Mouse (Mus musculus) myocyte (in vitro differentiated cells): ENCODE data around the gene Mcm3ap. TPM values are rescaled to one million over a fixed set of nuclear protein-coding genes. Genes with fewer than 3 reads are reported as not detected.

Source experiments
- H3K27me3 ChIP-seq: one replicate; pipeline ENCODE4 v1.6.1; 2011; ENCODE audit not compliant: control insufficient read depth, insufficient read depth, insufficient read length
- H3K36me3 ChIP-seq: one replicate; pipeline ENCODE4 v1.6.1; 2011; ENCODE audit not compliant: control insufficient read depth, insufficient read depth
- H3K4me2 ChIP-seq: one replicate; pipeline ENCODE4 v1.6.1; 2011; ENCODE audit warnings: low read depth, control low read depth
- H3K4me3 ChIP-seq: one replicate; pipeline ENCODE4 v1.5.1; 2011; ENCODE audit warnings: mild to moderate bottlenecking, control low read depth, moderate library complexity
- H3K79me2 ChIP-seq: one replicate; pipeline ENCODE4 v1.6.1; 2011; ENCODE audit not compliant: control insufficient read depth, insufficient read depth
- H3ac ChIP-seq: one replicate; pipeline ENCODE4 v1.6.1; 2011; ENCODE audit not compliant: control insufficient read depth, insufficient read length
- CEBPB ChIP-seq: IDR thresholded peaks from 2 replicates; pipeline ENCODE4 v1.6.1; 2011; ENCODE audit warnings: mild to moderate bottlenecking, moderate library complexity; ENCODE audit not compliant: poor library complexity, insufficient read depth, severe bottlenecking
- E2F4 ChIP-seq: IDR thresholded peaks from one replicate; pipeline ENCODE4 v1.6.1; 2011; ENCODE audit warnings: mild to moderate bottlenecking, control low read depth, moderate library complexity; ENCODE audit not compliant: insufficient read depth
- MAX ChIP-seq: IDR thresholded peaks from one replicate; pipeline ENCODE4 v1.6.1; 2011; ENCODE audit warnings: low read depth, mild to moderate bottlenecking, control low read depth
- MYOD1 ChIP-seq, 3 experiments: IDR thresholded peaks; one replicate each; pipeline ENCODE4 v1.6.1; 2011; ENCODE audit warnings: control low read depth in 2 of 3, low read depth in 2 of 3, mild to moderate bottlenecking in 2 of 3, moderate library complexity in 1 of 3; ENCODE audit not compliant: insufficient read length in 2 of 3, control insufficient read depth in 1 of 3
- MYOG ChIP-seq, 3 experiments: IDR thresholded peaks; one replicate each; pipeline ENCODE4 v1.6.1; 2011; ENCODE audit warnings: control low read depth in 2 of 3, low read depth in 2 of 3, mild to moderate bottlenecking in 2 of 3; ENCODE audit not compliant: insufficient read length in 2 of 3, control insufficient read depth in 1 of 3, insufficient read depth in 1 of 3
- POLR2A ChIP-seq: IDR thresholded peaks from one replicate; pipeline ENCODE4 v1.6.1; 2011; ENCODE audit warnings: low read depth, mild to moderate bottlenecking, control low read depth, moderate library complexity; ENCODE audit not compliant: insufficient read length
- POLR2AphosphoS2 ChIP-seq: IDR thresholded peaks from one replicate; pipeline ENCODE4 v1.6.1; 2011; ENCODE audit warnings: low read depth, control low read depth; ENCODE audit not compliant: insufficient read length
- REST ChIP-seq: IDR thresholded peaks from one replicate; pipeline ENCODE4 v1.6.1; 2011; ENCODE audit warnings: mild to moderate bottlenecking, control low read depth, moderate library complexity; ENCODE audit not compliant: insufficient read depth, insufficient read length
- SRF ChIP-seq: IDR thresholded peaks from one replicate; pipeline ENCODE4 v1.6.1; 2011; ENCODE audit warnings: low read depth; ENCODE audit not compliant: control insufficient read depth, insufficient read length
- TCF12 ChIP-seq: IDR thresholded peaks from one replicate; pipeline ENCODE4 v1.6.1; 2011; ENCODE audit warnings: mild to moderate bottlenecking, control low read depth; ENCODE audit not compliant: poor library complexity, insufficient read depth, severe bottlenecking
- TCF3 ChIP-seq: IDR thresholded peaks from one replicate; pipeline ENCODE4 v1.6.1; 2011; ENCODE audit warnings: low read depth, control low read depth; ENCODE audit not compliant: insufficient read length
- USF1 ChIP-seq: IDR thresholded peaks from one replicate; pipeline ENCODE4 v1.6.1; 2011; ENCODE audit warnings: low read depth, mild to moderate bottlenecking, control low read depth, moderate library complexity
- polyA plus RNA-seq: library from polyadenylated mRNA; unstranded; fragments of >200 nt; fragmentation: generic; extraction: Trizol; gene quantifications from one replicate; pipeline ENCODE4 v1.2.1, GENCODE M21; 2012; ENCODE audit warnings: missing spikeins

The Mcm3ap gene
- polyA plus RNA-seq, 1 experiment: 28.9 TPM

DNA sequence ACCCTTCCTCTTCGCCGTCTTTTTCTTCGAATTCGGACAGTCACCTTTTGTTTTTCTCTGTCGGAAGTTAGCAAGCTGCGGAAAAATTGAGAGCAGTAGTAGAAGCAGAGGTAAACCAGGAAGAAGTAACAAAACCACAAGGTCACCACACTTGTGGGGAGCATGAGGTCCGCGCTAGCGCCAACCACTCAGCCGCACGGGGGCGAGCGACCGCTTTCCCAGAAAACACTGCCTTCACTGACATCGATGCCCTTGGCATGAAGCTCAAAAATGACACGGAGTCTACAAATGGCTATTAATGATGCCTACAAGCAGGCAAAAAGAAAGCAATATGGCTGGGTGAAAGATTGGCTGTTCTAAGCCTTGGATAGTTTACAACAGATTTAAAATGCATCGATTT lies 28.4 kb upstream of the Mcm3ap start, which contains the start of gene AC141477.1:
Gene AC141477.1 (minus strand): TSS at position 164 of the 400 bp plus-strand sequence.
- peaks cover 18% of the 10 kb centered on the region for H3K79me2 ChIP-seq
- TF ChIP-seq TCF3 (no peak), SRF (no peak), TCF12 (no peak), REST (no peak), USF1 (no peak), POLR2A (no peak), MYOD1 (IDR thresholded peaks at IDR 0.05; ENCODE audit: control insufficient read depth in 1 of 3, insufficient read length in 2 of 3, low read depth in 2 of 3) (no peak), POLR2AphosphoS2 (no peak)
- no peak within 1 kb of the TSS for H3ac ChIP-seq
- H3K27me3 ChIP-seq: no peaks in the 10 kb centered on the region
- H3K4me2 ChIP-seq: peak within 1 kb of the TSS; percentile 78
- H3K4me3 ChIP-seq: peak within 1 kb of the TSS; percentile 82
- peaks cover 15% of the 10 kb centered on the region for H3K36me3 ChIP-seq

GRCm38 (mm10) chr10:76442178-76443088 lies 26.3 kb upstream of the Mcm3ap start, which contains the start of gene Pcnt:
Gene Pcnt (minus strand): TSS chr10:76442786.
- peak within 1 kb of the TSS; percentile 82 for H3K4me3 ChIP-seq
- peak within 1 kb of the TSS; percentile 28 for H3ac ChIP-seq
- H3K36me3 ChIP-seq: no peaks in the 10 kb centered on the region
- no peaks in the 10 kb centered on the region for H3K27me3 ChIP-seq
- H3K79me2 ChIP-seq: peaks cover 18% of the 10 kb centered on the region
- TF ChIP-seq MAX (no peak), TCF3 (no peak), MYOD1 (IDR thresholded peaks at IDR 0.05; ENCODE audit: control insufficient read depth in 1 of 3, insufficient read length in 2 of 3, low read depth in 2 of 3) (no peak), MYOG (IDR thresholded peaks at IDR 0.05; ENCODE audit: control insufficient read depth in 1 of 3, insufficient read depth in 1 of 3, insufficient read length in 2 of 3, low read depth in 2 of 3) (peak in 1 of 3 experiments; percentile 31), USF1 (no peak), CEBPB (no peak), TCF12 (no peak), POLR2A (peak; percentile 46), SRF (peak; percentile 68), REST (no peak), POLR2AphosphoS2 (peak; percentile 43), E2F4 (peak; percentile 94)
- H3K4me2 ChIP-seq: peak within 1 kb of the TSS; percentile 86

- no peak overlapping the region for H3K4me3 ChIP-seq
- H3K4me2 ChIP-seq: no peak overlapping the region
- peaks cover 16% of the 10 kb centered on the region for H3K27me3 ChIP-seq
- peaks cover 10% of the 10 kb centered on the region for H3K79me2 ChIP-seq
- H3ac ChIP-seq: no peak overlapping the region
- no peak for TF ChIP-seq SRF
- TF ChIP-seq E2F4: no peak
- TF ChIP-seq POLR2AphosphoS2: no peak
- TF ChIP-seq MYOG (IDR thresholded peaks at IDR 0.05; ENCODE audit: control insufficient read depth in 1 of 3, insufficient read depth in 1 of 3, insufficient read length in 2 of 3, low read depth in 2 of 3): no peak
- TF ChIP-seq REST: no peak
- H3K36me3 ChIP-seq: no peaks in the 10 kb centered on the region
These were observed 22.6 kb upstream of the Mcm3ap start for GRCm38 (mm10) chr10:76445996-76446681.

- Histone ChIP-seq H3K4me2 (peak overlapping the region; percentile 38), H3K4me3 (no peak overlapping the region), H3K79me2 (no peaks in the 10 kb centered on the region), H3ac (no peak overlapping the region), H3K36me3 (no peaks in the 10 kb centered on the region), H3K27me3 (peaks cover 22% of the 10 kb centered on the region)
- TF ChIP-seq SRF (no peak), E2F4 (no peak), CEBPB (no peak), POLR2A (no peak), POLR2AphosphoS2 (no peak), MYOG (IDR thresholded peaks at IDR 0.05; ENCODE audit: control insufficient read depth in 1 of 3, insufficient read depth in 1 of 3, insufficient read length in 2 of 3, low read depth in 2 of 3) (no peak), REST (no peak), TCF12 (no peak), MYOD1 (IDR thresholded peaks at IDR 0.05; ENCODE audit: control insufficient read depth in 1 of 3, insufficient read length in 2 of 3, low read depth in 2 of 3) (no peak), USF1 (no peak), TCF3 (no peak), MAX (no peak)
These were observed 21.1 kb upstream of the Mcm3ap start for GRCm38 (mm10) chr10:76447406-76448229.
